Mouse (Mus musculus): ENCODE data around the gene Tdp1. TPM values are rescaled to one million over a fixed set of nuclear protein-coding genes. Genes with fewer than 3 reads are reported as not detected.

Gene Tdp1
- polyA plus RNA-seq, 1 experiment = 6.7 TPM

DNA sequence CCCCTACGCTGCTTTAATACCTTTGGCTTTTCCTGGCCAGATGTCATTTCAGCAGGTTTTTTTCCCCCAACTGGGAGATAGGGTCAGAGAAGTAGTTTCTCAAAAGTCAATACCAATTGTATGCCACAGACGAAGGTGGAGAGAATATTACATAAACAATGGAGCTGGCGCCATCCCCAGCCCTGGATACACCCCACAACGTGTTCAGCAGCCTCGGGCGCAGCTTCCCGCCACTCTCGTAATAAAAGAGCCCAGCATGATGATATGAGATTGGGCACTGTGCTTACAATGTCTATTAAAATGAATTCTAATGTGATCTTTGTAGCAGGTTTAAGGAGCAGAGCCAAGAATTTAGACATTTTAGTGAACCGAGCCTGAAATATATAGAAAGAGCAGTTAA is 28.3 kb upstream of the Tdp1 start:
- no peaks in the 10 kb centered on the region for H3K27me3 ChIP-seq (replicated peaks)
- H3K4me1 ChIP-seq = peaks cover 22% of the 10 kb centered on the region
- H3K36me3 ChIP-seq (replicated peaks; ENCODE audit: low read length) = peaks cover 27% of the 10 kb centered on the region
- TF ChIP-seq GATA1 (IDR thresholded peaks at IDR 0.05; ENCODE audit: borderline replicate concordance, low read length) (no peak), FLI1 (IDR thresholded peaks at IDR 0.05; ENCODE audit: low read length) (no peak)
- no peak overlapping the region for H3K4me3 ChIP-seq (replicated peaks)
- H3K9me3 ChIP-seq = no peaks in the 10 kb centered on the region

DNA sequence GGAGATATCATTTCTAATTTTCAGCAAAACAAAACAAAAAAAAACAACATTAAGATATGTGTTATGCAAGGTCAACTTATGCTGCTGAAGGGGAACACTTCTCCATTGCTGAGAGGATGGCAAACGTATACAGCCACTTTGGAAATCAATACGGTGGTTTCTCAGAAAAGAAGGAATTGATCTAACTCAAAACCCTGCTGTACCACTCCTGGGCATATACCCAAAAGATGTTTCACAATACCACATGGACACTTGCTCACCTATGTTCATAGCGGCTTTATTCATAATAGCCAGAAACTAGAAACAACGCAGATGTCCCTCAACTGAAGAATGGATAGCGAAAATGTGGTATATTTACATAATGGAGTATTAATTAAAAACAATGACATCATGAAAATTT is 25.7 kb upstream of the Tdp1 start:
- H3K27me3 ChIP-seq (replicated peaks) = peaks cover 2% of the 10 kb centered on the region
- peaks cover 14% of the 10 kb centered on the region for H3K36me3 ChIP-seq (replicated peaks; ENCODE audit: low read length)
- peaks cover 26% of the 10 kb centered on the region for H3K4me1 ChIP-seq
- H3K4me3 ChIP-seq (replicated peaks) = no peak overlapping the region
- TF ChIP-seq GATA1 (IDR thresholded peaks at IDR 0.05; ENCODE audit: borderline replicate concordance, low read length) (no peak), FLI1 (IDR thresholded peaks at IDR 0.05; ENCODE audit: low read length) (no peak)
- H3K9me3 ChIP-seq = no peaks in the 10 kb centered on the region

DNA sequence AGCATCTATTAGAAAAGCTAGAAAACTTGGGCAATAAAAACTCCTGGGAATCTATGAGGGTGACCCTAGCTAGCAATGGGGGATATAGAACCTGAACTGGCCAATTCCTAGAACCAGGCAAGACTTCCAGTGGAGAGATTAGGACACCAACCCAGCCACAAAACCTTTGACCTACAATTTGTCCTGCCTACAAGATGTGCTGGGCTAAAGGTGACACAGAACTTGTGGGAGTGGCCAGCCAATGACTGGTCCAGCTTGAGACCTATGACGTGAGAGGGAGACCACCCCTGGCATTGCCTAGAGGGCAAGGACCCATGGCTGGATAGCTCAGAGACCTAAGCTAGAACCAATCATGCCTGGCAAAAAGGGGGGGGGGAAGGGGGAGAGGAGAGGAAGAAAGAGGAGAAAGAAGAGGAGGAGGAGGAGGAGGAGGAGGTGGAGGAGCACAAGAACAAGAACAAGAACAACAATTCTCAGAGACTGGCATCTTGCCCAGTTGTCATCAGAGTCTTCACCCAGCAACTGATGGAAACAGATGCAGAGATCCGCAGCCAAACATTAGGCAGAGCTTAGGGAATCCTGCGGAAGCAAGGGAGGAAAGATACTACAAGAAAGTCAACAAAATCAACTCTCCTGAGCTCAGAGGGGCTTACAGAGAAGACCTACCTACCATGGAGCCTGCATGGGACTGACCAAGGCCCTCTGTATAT is 24.8 kb upstream of the Tdp1 start:
- Histone ChIP-seq H3K36me3 (replicated peaks; ENCODE audit: low read length) (peaks cover 6% of the 10 kb centered on the region), H3K4me3 (replicated peaks) (no peak overlapping the region), H3K4me1 (peaks cover 20% of the 10 kb centered on the region), H3K9me3 (no peaks in the 10 kb centered on the region), H3K27me3 (replicated peaks) (peaks cover 2% of the 10 kb centered on the region)
- no peak for TF ChIP-seq FLI1 (IDR thresholded peaks at IDR 0.05; ENCODE audit: low read length)

DNA sequence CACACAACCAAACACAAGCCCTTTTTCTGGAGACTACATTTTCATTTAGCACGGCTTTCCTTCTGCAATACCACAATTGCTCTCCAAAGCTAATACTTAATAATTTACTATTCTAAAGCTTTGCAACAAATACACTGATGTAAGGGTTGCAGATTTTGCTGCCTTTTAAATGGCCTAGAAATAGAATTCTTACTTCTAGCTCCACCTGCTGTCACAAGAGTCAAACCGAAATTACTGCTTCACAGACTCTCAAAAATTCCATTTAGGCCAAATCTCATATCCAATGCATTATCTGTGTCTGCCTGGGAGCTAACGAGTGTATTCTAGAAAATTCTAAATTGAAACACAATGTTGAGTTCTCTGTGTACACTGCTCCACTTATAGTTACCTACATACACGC is 23.3 kb upstream of the Tdp1 start:
- Histone ChIP-seq H3K27me3 (replicated peaks) (peaks cover 2% of the 10 kb centered on the region), H3K9me3 (no peaks in the 10 kb centered on the region), H3K36me3 (replicated peaks; ENCODE audit: low read length) (no peaks in the 10 kb centered on the region), H3K4me1 (peaks cover 20% of the 10 kb centered on the region), H3K4me3 (replicated peaks) (no peak overlapping the region)
- TF ChIP-seq GATA1 (IDR thresholded peaks at IDR 0.05; ENCODE audit: borderline replicate concordance, low read length) = no peak

DNA sequence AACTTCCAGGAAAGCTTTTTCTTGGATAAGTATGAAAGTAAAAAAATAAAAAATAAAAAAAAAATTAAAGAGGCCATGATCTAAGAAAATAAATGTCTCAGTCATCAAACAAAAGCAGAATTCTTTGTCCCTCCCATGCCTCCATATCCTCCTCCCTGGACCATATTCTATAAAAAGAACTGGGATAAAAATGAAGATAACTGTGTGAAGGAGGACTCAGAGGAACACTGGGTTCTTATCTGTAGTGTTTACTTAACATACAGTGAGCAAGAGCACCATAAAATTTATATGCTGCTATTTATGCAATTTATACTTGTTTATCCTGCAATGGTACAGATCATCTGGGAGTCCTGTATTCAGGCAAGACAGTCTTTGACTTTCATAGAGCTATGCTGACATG is 19.7 kb upstream of the Tdp1 start:
- no peak for TF ChIP-seq GATA1 (IDR thresholded peaks at IDR 0.05; ENCODE audit: borderline replicate concordance, low read length)
- TF ChIP-seq FLI1 (IDR thresholded peaks at IDR 0.05; ENCODE audit: low read length) = no peak
- Histone ChIP-seq H3K9me3 (no peaks in the 10 kb centered on the region), H3K4me1 (peaks cover 14% of the 10 kb centered on the region), H3K4me3 (replicated peaks) (no peak overlapping the region), H3K27me3 (replicated peaks) (peaks cover 2% of the 10 kb centered on the region), H3K36me3 (replicated peaks; ENCODE audit: low read length) (peaks cover 3% of the 10 kb centered on the region)

DNA sequence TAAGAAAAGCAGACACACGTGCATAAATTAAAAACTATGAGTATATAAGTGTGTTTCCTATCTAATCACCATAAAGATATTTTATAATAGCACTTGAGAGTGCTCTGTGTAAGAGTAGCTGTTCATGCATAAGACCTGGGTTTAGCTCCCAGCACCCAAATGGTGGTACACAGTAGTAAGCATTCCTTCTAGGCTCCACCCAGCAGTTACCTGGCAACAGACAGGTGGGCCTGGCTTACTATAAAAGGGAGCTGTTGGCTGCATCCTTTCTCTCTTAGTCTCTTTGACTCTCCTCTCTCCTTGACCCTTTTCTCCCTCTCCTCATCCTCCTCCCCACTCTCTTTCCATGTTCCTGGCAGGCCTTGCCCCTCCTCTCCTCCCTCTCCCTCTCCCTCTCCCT is 15.5 kb upstream of the Tdp1 start:
- H3K4me1 ChIP-seq = peaks cover 21% of the 10 kb centered on the region
- H3K27me3 ChIP-seq (replicated peaks) = no peaks in the 10 kb centered on the region
- TF ChIP-seq GATA1 (IDR thresholded peaks at IDR 0.05; ENCODE audit: borderline replicate concordance, low read length) = no peak
- no peak for TF ChIP-seq FLI1 (IDR thresholded peaks at IDR 0.05; ENCODE audit: low read length)
- peaks cover 3% of the 10 kb centered on the region for H3K36me3 ChIP-seq (replicated peaks; ENCODE audit: low read length)
- no peak overlapping the region for H3K4me3 ChIP-seq (replicated peaks)
- H3K9me3 ChIP-seq = no peaks in the 10 kb centered on the region

DNA sequence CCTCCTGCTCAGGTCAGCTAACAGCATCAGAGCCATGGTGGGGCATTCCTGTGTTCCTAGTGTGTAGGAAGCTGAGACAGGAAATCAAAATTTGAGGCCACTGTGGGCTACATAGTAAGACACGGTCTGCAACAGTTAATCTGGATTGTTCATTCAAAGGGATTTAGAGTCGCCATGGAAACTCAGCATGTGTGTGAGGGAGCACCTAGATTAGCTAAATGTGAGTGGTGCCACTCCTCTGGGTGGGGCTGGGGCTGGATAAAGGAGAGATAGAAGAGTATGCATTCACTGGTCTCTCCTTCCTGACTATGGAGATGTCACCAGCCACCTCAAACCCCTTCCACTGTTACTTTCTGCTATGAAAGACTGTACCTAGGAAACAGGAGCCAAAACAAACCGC is 10.9 kb upstream of the Tdp1 start:
- Histone ChIP-seq H3K36me3 (replicated peaks; ENCODE audit: low read length) (peaks cover 8% of the 10 kb centered on the region), H3K27me3 (replicated peaks) (no peaks in the 10 kb centered on the region), H3K4me3 (replicated peaks) (no peak overlapping the region), H3K4me1 (peaks cover 34% of the 10 kb centered on the region), H3K9me3 (no peaks in the 10 kb centered on the region)
- TF ChIP-seq GATA1 (IDR thresholded peaks at IDR 0.05; ENCODE audit: borderline replicate concordance, low read length) (no peak), FLI1 (IDR thresholded peaks at IDR 0.05; ENCODE audit: low read length) (no peak)

DNA sequence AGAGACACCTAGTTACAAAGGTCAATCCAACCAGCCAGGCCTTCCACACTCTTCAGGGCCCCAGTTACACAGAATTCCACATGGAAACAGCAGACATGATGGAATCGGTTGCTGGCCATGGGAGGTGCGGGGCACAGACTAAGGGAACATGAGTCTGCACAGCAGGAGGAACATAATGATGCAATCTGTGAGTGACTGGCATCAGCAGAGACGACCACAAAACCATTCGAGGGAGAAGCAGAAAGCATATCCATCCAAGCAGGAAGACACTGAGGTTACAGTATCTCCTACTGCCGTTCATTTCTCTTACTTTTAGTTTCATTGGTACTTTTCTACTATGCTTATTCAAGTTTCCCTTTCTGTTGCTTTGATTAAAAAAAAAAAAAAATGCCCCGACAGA is 9.7 kb upstream of the Tdp1 start:
- peak overlapping the region; percentile 74 for H3K4me3 ChIP-seq (replicated peaks)
- peaks cover 34% of the 10 kb centered on the region for H3K4me1 ChIP-seq
- TF ChIP-seq GATA1 (IDR thresholded peaks at IDR 0.05; ENCODE audit: borderline replicate concordance, low read length) (no peak), FLI1 (IDR thresholded peaks at IDR 0.05; ENCODE audit: low read length) (no peak)

DNA sequence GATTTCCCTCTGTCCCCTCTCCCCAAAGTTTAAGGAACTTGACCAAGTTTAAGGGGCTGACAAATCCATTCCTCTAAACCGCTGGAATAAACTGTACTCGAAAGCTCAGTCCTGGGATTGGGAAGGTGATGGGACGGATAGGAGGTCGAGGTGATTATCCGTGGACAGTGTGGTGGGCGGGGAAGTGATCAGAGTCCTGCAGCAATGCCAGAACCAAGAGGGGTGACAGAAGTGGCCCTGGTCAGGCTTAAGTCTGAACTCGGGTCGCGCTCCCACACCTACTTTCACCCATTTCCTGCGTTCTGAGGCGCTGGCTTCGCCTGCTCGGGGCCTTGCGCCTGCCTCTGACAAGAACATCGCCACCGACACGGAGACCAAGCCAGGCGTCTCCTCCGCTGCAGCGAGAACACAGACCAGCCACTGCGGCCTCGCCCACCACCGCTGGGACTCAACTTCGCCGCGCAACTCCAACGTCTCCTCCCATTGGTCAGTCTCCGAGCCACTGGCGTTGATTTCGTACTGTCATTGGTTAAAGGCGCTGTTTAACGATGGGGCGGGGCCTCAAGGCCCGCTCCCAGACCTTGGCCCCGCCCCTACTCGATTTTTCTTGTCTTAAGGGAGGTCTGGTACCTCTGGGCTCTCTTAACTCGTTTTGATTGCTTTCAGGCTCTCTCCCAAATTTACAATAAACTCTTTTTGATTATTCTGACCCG is 1.2 kb upstream of the Tdp1 start:
- peaks cover 37% of the 10 kb centered on the region for H3K4me1 ChIP-seq
- H3K4me3 ChIP-seq (replicated peaks) = peak overlapping the region; percentile 98
- H3K36me3 ChIP-seq (replicated peaks; ENCODE audit: low read length) = peaks cover 25% of the 10 kb centered on the region
- TF ChIP-seq FLI1 (IDR thresholded peaks at IDR 0.05; ENCODE audit: low read length) = no peak
- TF ChIP-seq GATA1 (IDR thresholded peaks at IDR 0.05; ENCODE audit: borderline replicate concordance, low read length) = no peak
- H3K9me3 ChIP-seq = no peaks in the 10 kb centered on the region
- no peaks in the 10 kb centered on the region for H3K27me3 ChIP-seq (replicated peaks)

More for the DNA sequence above, 9.7 kb upstream of the Tdp1 start:
- no peaks in the 10 kb centered on the region for H3K9me3 ChIP-seq
- H3K27me3 ChIP-seq (replicated peaks) = no peaks in the 10 kb centered on the region
- H3K36me3 ChIP-seq (replicated peaks; ENCODE audit: low read length) = peaks cover 16% of the 10 kb centered on the region

DNA sequence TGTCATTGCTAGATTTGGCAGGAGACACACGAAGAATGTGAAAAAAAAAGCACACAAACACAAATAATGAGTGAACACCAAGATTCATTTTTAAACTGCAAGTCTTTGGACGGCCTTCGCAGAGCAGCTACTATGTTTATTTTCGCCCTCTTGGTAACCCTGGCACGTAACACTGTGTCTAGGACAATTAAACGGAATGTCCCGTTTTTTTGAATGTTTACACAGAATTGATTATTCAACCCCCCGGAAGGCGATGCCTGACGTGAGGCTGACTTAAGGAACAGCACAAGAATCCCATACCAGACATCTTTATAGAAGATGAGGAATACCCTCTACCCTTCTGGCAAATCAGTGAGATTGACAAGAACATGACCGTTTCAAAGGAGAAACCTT is 608 bp upstream of the Tdp1 start:
- H3K4me1 ChIP-seq = peaks cover 37% of the 10 kb centered on the region
- peaks cover 24% of the 10 kb centered on the region for H3K36me3 ChIP-seq (replicated peaks; ENCODE audit: low read length)
- H3K9me3 ChIP-seq = no peaks in the 10 kb centered on the region
- H3K27me3 ChIP-seq (replicated peaks) = no peaks in the 10 kb centered on the region
- no peak for TF ChIP-seq GATA1 (IDR thresholded peaks at IDR 0.05; ENCODE audit: borderline replicate concordance, low read length)
- no peak for TF ChIP-seq FLI1 (IDR thresholded peaks at IDR 0.05; ENCODE audit: low read length)
- H3K4me3 ChIP-seq (replicated peaks) = peak overlapping the region; percentile 98
